Mouse (Mus musculus): ENCODE measurements around the gene Lypd3. TPM values are rescaled to one million over a fixed set of nuclear protein-coding genes. Genes with fewer than 3 reads are reported as not detected.
"Not testable (repeated sequence)": the region's sequence is repeated elsewhere in the genome, so short reads cannot be mapped to it uniquely, and the experiment has no call there.

The Lypd3 gene
- polyA plus RNA-seq, 1 experiment from 2014 or later: 0.73 TPM

DNA sequence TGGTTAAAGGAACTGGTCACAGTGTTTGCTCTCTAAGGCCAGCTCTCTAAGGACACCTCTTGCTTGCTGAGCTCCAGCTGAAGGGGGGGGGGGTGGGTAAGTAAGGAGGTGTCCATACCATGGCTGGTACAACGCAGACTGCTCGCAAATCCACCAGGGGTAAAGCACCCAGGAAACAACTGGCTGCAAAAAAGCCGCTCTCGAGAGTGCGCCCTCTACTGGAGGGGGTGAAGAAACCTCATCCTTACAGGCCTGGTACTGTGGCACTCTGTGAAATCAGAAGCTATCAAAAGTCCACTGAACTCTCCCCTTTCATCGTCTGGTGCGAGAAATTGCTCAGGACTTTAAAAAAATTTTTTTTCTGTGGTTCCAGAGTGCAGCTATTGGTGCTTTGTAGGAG, 47.8 kb downstream of the Lypd3 start:
- not testable (repeated sequence) for H3K27ac ChIP-seq (replicated peaks); ATAC-seq (ENCODE audit: low FRiP score, low read depth); H3K9ac ChIP-seq (replicated peaks); H3K4me2 ChIP-seq (replicated peaks); H3K4me1 ChIP-seq; H3K4me3 ChIP-seq; H3K9me3 ChIP-seq; H3K36me3 ChIP-seq; H3K27me3 ChIP-seq
- WGBS: 87% methylated on average over 7 of the region's 7 CpGs

DNA sequence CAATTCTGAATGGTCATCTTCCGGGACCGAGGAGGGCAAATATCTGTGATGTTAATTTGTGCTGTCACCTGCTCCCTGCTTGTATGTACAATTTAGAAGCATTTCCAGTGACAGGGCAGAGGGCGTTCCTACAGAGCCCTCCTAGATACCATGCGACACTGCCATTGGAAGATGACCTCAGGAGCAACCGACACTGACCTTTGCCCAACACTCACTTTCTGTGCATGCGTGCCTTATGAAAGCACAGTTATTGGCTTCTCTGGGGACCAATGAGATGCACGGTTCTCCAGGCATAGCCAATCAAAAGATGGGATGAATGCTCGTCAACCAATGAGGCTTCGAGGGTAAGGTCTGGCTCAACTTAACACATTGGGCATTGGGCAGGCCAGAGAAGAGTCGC, 51.2 kb downstream of the Lypd3 start:
- 93% methylated on average over 10 of the region's 10 CpGs for WGBS
- H3K9ac ChIP-seq (replicated peaks); H3K4me1 ChIP-seq; ATAC-seq (ENCODE audit: low FRiP score, low read depth); H3K4me3 ChIP-seq; H3K4me2 ChIP-seq (replicated peaks); H3K36me3 ChIP-seq; H3K9me3 ChIP-seq; H3K27ac ChIP-seq (replicated peaks); H3K27me3 ChIP-seq: not testable (repeated sequence)

Other genes with a start within 250 kb of the Lypd3 start
- 30.9 and 32.4 TPM in 2 replicates for gene Smg9, start 236.9 kb upstream of the Lypd3 start, polyA plus RNA-seq (2016; fragmentation: Nextera tagmentation; extraction: Ambion mirVana)
- not detected in 2 replicates for gene Irgc1, start 184.3 kb upstream of the Lypd3 start, polyA plus RNA-seq (2016; fragmentation: Nextera tagmentation; extraction: Ambion mirVana)
- 0.60 and 1.2 TPM in 2 replicates for gene Plaur, start 174.1 kb upstream of the Lypd3 start, polyA plus RNA-seq (2016; fragmentation: Nextera tagmentation; extraction: Ambion mirVana)
- gene Cadm4, start 154.5 kb upstream of the Lypd3 start, polyA plus RNA-seq (2016; fragmentation: Nextera tagmentation; extraction: Ambion mirVana): 38.8 and 43.6 TPM in 2 replicates
- 163 and 178 TPM in 2 replicates for gene Zfp428, start 129.5 kb upstream of the Lypd3 start, polyA plus RNA-seq (2016; fragmentation: Nextera tagmentation; extraction: Ambion mirVana)
- gene AC161166.1, start 124.1 kb upstream of the Lypd3 start, polyA plus RNA-seq (2016; fragmentation: Nextera tagmentation; extraction: Ambion mirVana): 2.1 and 2.3 TPM in 2 replicates
- gene Irgq, start 105.9 kb upstream of the Lypd3 start, polyA plus RNA-seq (2016; fragmentation: Nextera tagmentation; extraction: Ambion mirVana): 30.4 and 31.5 TPM in 2 replicates
- gene Pinlyp, start 90.4 kb upstream of the Lypd3 start, polyA plus RNA-seq (2016; fragmentation: Nextera tagmentation; extraction: Ambion mirVana): not detected in 2 replicates
- gene Xrcc1, start 90.3 kb upstream of the Lypd3 start, polyA plus RNA-seq (2016; fragmentation: Nextera tagmentation; extraction: Ambion mirVana): 89.8 and 101 TPM in 2 replicates
- 13.7 and 14.8 TPM in 2 replicates for gene Ethe1, start 49.0 kb upstream of the Lypd3 start, polyA plus RNA-seq (2016; fragmentation: Nextera tagmentation; extraction: Ambion mirVana)
- 3.1 and 3.7 TPM in 2 replicates for gene Zfp575, start 48.9 kb upstream of the Lypd3 start, polyA plus RNA-seq (2016; fragmentation: Nextera tagmentation; extraction: Ambion mirVana)
- not detected in 2 replicates for gene Phldb3, start 25.8 kb upstream of the Lypd3 start, polyA plus RNA-seq (2016; fragmentation: Nextera tagmentation; extraction: Ambion mirVana)
- not detected in 2 replicates for gene Tex101, start 40.1 kb downstream of the Lypd3 start, polyA plus RNA-seq (2016; fragmentation: Nextera tagmentation; extraction: Ambion mirVana)
- not detected in 2 replicates for gene BC049730, start 72.7 kb downstream of the Lypd3 start, polyA plus RNA-seq (2016; fragmentation: Nextera tagmentation; extraction: Ambion mirVana)
- not detected in 2 replicates for gene Gm4763, start 90.4 kb downstream of the Lypd3 start, polyA plus RNA-seq (2016; fragmentation: Nextera tagmentation; extraction: Ambion mirVana)
- gene Cd177, start 123.8 kb downstream of the Lypd3 start, polyA plus RNA-seq (2016; fragmentation: Nextera tagmentation; extraction: Ambion mirVana): not detected in 2 replicates
- not detected in 2 replicates for gene Ceacam10, start 140.7 kb downstream of the Lypd3 start, polyA plus RNA-seq (2016; fragmentation: Nextera tagmentation; extraction: Ambion mirVana)
- gene Gm9844, start 225.7 kb downstream of the Lypd3 start, polyA plus RNA-seq (2016; fragmentation: Nextera tagmentation; extraction: Ambion mirVana): 23.7 and 24.8 TPM in 2 replicates
- gene Lypd4, start 233.4 kb downstream of the Lypd3 start, polyA plus RNA-seq (2016; fragmentation: Nextera tagmentation; extraction: Ambion mirVana): not detected in 2 replicates
- gene Dmrtc2, start 233.5 kb downstream of the Lypd3 start, polyA plus RNA-seq (2016; fragmentation: Nextera tagmentation; extraction: Ambion mirVana): not detected in 2 replicates
- gene Rps19, start 247.8 kb downstream of the Lypd3 start, polyA plus RNA-seq (2016; fragmentation: Nextera tagmentation; extraction: Ambion mirVana): 1,467 and 1,476 TPM in 2 replicates

Data from midbrain, embryonic 12.5 days (tissue).